Mouse (Mus musculus) thymus, postnatal 25 days (tissue): Measurements from ENCODE around the gene Twistnb.

Source experiments
- DNase-seq: peaks from one replicate; pipeline ENCODE4 v3.0.0; 2022

Twistnb gene

DNA sequence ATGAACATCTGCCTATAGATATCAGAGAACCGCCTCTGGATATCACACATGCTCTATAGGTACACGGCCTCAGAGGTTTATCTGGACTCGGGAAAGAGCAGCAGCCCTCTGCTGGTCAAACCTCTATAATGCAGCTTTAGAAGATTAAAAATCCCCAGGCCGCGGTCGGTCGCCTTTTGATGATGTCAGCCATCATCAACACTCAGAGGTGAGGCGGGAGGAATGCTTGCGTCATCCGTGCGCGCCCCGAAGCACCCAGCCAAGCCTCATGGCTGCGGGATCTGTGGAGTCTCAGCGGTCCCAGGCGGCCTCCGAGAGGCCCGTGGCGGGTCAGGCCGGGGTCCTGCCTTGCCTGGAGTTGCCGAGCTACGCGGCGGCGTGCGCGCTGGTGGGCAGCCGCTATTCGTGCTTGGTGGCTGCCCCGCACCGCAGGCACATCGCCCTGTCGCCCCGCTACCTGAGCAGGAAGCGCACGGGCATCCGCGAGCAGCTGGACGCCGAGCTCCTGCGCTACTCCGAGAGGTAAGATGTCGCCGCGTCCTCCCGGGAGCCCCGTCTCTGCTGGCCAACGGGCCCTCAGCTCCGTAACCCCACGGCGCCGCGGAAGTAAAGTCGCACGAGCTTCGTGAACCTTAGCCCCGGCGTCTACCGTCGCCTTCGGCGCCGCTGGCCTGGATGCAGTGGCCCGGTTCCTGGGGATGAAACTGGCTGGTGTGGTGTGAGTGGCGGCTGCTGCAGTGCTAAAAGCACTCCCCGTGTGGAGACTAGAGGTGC, at the start of gene Twistnb:
TSS of gene Twistnb (plus strand) at position 249 of the 774 bp plus-strand sequence.
- peak; percentile 97 for DNase-seq

DNA sequence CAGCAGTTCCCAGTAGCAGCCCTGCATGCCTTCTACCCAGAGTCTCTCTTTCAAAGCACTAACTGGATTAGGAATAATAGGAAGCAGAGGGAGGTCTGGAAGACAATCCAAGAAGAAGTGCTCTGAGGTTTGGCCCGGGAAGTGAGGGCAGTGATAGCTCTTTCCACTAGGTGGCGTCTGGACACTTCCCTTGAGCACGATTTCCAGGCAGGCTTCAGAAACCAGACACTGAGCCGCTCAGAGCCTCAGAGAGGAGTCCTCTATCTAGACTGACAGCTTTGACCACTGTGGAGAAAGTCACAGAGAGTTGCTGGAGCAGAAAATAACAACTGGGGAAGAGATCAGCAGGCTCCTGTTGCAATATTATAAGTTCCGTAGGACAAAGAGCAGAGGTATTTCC, 40.6 kb upstream of the Twistnb start:
- peak; percentile 48 for DNase-seq

DNA sequence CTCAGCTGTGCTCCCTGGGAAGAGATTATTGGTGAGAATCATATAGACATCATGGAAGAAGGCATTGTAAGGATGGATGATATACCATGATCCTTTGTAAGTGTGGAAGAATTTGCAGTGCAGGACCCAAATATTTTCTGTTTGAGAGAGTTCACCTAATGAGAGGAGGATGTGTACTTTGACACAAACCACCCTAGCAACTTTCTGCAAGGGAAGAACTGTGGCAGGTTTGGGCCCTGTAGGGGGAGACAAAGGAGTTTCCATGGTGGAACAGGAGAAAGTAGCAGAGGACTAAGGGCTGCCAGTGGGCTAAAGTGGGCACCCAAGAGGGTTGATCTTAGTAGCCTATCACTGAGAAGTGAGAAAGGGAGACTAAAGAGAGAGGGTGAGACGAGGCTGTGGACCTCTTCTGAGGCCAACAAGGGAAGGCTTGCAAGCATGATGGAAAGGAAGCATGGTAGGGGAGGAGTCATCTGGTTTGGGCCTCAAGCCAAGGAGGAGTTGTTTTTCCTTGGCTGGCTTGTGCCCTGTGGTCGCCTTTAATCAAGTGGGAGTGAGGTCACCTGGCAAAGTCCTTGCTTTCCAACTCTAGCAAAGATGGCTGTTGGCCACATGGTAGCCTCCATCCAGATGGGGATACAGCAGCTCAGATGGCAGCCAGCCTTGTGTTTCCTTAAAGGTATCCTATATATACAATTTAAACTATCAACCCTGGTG, 38.4 kb upstream of the Twistnb start:
- DNase-seq, result no peak

DNA sequence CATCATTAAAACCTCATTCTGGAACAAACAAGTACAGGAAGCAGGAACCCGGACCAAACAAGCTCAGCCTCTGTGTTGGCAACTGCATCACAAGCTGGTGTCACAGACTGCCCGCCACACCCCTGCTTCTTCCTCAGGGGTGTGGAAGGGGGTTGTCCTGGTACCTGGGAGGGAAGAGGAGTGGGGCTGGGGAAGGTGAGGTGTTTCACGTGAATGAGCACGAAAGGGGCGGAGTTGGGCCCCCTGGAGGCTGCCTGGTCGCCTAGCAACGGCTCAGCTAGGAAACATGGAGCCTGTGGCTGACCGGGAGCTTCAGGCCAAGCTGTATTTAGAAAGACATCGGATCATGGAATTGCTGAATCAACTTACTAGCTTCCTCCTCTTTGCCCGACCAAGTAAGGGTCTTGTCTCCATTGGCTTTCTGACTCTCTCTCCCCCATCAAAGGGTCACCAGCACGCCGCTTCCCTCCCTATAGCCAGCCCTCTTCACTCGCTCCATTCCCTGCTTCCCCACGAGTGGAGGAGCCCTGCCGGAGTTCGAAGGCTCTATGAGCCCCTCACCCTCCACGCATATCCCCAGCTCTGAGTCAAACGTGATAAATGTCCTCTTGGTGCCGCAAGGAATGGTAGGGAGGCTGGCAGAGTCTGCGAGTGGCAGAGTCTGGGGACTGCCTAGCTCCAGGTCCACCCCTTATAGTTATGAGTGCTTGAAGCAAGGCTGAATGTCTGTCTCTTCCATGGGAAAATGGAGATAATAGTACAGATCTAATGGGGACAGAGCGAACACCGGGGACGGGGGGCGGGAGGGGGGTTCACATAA, 34.4 kb upstream of the Twistnb start, which contains the start of gene Efcab10:
TSS of gene Efcab10 (plus strand) at position 51 of the 820 bp plus-strand sequence.
- no peak for DNase-seq

DNA sequence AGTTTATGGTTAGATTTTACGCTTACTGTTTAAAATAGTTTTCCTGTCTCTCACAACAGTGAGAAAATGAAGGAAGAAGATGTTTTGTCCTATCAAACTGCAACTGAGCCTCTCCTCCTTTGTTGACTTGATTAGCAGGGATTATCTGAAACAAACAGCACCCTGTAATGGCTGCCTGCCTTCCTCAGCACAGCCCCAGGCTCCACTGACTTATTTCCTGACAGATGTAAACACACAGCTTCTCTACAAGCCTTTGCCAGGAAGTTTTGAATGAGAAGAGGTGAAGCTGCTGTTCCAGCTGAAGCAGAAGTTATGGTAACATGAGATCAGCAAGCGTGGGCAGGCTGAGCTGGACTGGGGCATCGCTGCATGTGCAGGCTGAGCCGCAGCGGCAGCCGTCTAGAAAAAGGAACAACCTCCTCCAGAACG, 26.2 kb upstream of the Twistnb start:
- DNase-seq, result no peak

DNA sequence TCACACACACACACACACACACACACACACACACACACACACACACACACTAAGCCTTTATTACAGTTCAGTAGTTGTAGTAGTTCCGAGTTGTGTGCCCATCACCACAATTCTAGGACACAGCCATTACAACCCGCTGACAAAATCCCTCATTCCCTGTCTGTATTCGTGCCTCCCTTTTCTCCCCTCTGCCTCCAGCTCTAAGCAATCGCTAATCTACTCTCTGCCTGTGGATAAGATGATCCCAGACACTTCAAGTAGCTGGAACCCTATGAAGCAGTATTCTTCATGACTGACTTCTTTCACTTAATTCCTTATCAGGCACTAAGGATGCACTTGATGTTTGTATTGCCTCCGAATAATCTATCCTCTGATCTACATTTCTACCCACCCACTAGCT, 24.4 kb upstream of the Twistnb start:
- DNase-seq, result no peak

DNA sequence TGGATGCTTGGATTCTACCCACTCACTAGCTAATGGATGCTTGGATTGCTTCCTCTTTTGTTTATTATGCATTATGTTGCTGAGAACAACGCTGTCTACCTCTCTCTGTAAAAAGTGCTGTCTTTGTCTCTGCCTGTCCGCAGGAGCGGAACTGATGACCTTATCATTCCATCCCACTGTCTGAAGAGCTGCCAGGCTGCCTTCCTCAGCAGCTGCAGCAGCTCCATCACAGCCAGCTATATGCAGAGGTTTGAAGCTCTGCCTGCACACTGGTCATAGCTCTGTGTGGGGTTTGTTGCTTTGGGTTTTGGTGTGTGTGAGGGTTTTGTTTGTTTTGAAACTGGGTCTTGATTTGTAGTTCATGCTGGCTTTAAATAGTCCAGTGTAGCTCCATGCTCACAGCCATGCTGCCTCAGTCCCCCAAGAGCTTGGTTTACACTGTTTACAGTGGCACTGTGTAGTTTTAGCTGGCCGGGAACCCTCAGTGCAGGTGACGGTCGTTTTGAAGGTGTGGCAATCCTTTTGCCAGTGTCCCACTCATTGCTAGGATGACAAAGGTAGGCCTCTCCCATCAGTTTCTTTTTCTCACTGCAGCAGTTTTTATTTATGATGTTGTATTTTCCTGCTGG, 23.9 kb upstream of the Twistnb start:
- DNase-seq, result no peak

DNA sequence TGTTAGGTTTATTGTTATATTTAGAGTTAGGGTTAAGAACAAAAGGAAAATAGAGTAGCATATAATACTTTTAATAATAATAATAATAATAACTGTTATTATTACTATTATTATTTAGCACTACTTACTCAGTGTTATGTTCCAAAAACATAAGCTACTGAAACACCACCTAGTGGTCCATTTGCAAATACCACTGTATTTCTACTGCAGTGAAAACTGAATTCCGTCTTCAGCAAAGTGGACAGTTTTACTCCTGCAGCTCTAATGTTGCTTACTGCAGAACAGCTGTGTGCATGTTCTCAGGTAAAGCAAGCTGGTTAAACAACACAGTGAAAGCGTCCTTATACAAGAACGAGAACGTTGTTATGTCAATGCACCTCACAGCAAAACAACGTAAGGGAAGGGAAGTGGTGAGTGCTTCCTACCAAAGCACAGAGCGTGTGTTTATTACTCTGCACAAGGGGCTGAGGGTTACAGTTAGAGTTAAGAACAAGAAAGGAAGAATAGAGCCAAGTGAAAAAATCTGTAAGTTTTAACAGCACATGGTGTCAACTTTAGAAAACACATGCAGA, 17.8 kb upstream of the Twistnb start:
- no peak for DNase-seq

DNA sequence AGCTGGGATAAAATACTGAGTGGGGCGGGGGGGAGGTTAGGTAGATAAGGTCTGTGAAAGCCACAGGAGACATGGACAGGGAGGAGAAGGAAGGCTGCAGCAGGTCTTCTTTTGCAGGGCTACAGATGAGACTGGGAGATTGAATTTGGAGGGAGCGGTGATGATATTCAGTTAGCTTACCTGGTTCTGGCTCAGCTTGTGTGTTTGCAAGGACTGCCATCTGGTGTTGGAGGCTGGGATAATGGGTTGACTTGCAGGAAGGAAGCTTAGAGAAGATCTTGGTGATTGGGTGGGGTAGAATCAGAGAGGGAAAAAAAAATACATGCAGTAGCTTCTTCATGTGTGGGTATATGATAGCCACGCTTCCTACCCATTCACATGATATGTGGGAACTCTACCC, 5.1 kb upstream of the Twistnb start:
- DNase-seq, result peak; percentile 43

DNA sequence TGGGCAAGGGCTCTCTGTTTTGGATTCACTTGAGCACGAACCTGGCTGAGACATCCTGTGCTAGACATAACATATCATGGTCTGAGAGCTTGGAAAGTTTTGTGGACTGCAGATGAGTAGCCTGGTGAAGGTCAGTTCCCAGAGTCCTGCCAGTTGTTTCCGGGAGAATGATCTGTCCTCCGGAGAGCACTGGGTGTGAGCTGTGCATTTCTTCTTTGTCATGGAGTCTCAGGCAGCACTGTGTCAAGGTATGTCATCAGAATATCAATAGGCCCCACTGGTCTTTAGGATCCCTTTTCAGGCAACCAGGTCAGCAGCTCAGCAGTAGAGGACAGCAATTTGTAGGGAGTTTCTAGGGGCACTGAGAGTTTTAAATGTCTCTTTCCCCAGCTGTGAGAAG, 2.1 kb upstream of the Twistnb start:
- DNase-seq, result no peak

DNA sequence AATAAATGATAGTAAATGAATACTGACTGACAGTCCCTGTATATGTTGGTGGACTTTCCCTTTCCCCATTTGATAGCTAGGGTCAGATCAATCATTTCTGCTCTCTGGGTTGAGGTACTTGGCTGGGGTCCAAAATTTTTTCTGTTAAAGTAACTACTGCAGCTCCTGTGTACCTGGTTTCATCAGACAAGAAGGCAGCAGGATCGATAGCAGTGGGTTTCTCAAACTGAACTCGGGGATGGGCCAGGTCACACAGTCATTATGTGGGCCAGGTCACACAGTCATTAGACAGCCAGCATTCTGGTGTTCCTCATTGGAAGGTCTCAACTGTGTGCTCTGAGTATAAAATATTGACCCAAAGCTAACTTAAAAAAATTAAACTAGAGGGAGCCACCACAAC, 1.7 kb upstream of the Twistnb start:
- DNase-seq, result no peak

DNA sequence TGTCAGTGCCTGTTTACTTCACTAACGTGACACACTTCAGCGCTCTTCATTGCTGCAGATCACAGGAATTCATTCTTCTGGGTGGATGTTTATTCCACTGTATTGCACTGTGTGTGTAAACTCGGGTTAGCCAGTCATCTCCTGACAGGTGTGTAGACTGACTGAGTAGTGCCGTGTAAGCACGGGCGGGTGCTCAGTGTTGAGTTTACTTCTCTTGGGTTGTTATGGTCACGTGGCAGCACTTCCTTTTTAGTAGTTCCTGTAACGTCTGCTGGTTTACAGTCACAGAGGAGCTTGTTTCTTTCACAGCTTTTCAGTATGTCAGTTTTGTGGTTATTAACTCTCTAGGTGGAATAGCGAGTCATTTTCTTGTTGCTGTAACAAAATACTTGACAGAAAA, 4.4 kb downstream of the Twistnb start:
- peak; percentile 50 for DNase-seq

DNA sequence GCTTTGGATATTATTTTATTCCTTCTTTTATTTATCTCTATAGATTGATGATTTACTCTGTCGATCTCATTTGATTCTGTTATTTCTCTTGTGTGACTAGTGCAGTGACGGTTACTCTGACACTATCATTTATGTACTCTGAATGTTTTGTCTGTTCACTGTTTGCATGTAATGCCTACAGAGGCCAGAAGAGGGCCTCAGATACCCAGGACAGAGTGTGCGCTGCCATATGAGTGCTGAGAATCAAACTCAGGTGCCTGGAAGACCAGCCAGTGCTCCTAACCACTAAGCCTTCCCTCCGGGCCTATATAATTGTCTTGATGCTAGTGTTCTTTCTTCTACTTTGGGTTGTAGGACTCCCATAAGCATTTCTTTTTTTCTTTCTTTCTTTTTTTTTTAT, 5.3 kb downstream of the Twistnb start:
- DNase-seq, result no peak

DNA sequence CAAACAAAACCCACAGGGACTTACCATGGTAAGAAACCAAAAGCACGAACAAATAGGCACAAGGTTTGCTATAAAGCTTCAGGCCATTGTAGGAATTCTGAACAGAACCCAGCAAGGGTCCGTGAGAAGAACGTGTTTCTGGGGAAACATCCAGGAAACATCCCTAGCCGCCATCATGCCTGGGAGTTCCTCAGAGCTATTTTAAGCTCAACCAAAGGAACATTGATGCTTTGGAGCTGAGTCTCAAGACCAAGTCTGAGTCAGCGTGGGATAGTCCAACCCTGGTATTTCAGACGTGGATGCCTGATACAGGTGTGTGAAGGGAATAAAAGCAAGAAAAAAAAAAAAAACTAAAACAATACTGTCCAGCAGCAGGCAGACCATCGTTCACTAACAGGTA, 26.0 kb downstream of the Twistnb start:
- DNase-seq, result no peak

DNA sequence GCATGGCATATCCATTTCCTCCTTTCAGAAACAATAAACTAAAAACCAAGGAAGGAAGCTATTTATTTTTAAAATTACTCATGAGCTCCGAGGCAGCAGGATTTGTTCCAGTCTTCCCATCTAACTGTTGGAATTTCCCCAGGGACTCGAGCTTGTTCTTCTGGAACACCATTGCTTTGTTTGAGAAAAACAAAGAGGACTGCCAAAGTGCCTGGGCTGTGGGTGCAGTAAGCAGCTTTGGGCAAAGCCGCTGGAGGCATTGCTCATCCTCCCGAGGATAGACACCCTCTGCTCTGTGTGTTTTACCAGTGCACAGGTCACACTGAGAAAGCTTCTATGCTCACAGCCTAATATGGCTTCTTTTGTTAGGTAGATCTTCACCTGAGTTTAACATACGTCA, 26.8 kb downstream of the Twistnb start:
- no peak for DNase-seq

DNA sequence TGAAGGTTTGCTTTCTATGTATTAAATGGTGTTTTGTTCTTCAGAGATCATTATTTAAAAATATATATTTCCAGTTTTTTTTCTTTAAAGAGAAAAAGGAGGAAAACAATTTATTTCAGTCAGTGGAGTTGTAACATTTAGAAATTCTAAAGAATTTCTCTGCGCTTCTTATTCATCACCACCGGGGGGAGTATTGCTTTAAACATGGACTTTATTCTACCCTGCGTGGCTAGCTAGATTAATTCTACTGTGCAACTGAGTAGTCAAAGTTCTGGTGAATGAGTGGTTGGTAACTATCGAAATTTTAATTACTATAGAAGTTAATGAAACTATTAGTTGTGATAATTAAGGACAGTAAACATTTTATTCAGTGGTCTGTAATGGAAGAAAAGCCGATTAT, 51.5 kb downstream of the Twistnb start:
- DNase-seq, result no peak

DNA sequence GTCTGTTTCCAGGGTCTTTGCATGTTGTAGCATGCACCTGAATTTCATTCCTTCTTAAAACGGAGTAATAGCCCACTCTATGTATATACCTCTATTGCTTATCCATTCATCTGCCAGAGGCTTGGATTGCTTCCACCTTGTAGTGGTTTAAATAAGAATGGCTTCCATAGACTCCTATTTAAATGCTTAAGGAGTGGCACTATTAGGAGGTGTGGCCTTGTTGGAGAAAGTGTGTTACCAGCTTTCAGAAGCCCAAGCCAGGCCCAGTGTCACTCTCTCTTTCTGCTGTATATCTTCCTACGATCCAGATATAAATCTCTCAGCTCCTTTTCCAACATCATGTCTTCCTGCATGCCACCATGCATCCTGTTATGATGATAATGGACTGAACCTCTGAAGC, 53.5 kb downstream of the Twistnb start:
- no peak for DNase-seq
